Mouse (Mus musculus) bone marrow macrophage, adult 2 months (primary cell): ENCODE results near the gene Arsa.

Experiments
- CTCF ChIP-seq: IDR thresholded peaks from 2 replicates; pipeline ENCODE4 v1.5.1; 2012; ENCODE audit warnings: low read depth, mild to moderate bottlenecking, low read length, moderate library complexity
- POLR2A ChIP-seq: IDR thresholded peaks from 2 replicates; pipeline ENCODE4 v1.6.1; 2012; ENCODE audit warnings: mild to moderate bottlenecking, low read depth, low read length, borderline replicate concordance

DNA sequence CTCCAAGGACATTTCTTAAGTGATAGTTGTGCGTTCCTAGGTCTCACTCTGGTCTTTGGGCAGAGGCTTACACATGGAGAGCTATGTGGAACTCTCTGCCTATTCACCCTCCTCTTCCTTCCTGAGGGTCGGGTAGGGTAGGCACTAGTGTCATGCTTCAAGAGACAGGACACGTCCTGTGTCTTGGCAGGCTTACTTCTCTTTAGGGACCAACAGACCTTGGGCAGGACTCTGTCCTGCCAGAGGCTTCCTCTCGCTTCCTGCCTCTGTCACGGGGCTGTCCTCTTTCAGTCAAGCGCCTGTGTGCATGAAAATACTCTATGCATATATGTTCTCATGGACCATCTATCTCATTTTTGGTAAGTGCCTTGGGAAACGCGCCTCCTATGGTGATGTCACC, 30.5 kb upstream of the Arsa start:
- TF ChIP-seq CTCF = no peak
- no peak for TF ChIP-seq POLR2A
